Mouse (Mus musculus) embryo, embryonic 10 days (tissue): ENCODE measurements at regions not wholly inside any gene's neighbourhood (a gene's known extent, or its start where the extent isn't known, plus 50 kb on each side); places are given as distances from the start of the nearest gene placed in this dataset.

Source experiments
- DNase-seq: peaks from one replicate; pipeline ENCODE4 v3.0.0-alpha.2; 2015; ENCODE audit warnings: low spot score

DNA sequence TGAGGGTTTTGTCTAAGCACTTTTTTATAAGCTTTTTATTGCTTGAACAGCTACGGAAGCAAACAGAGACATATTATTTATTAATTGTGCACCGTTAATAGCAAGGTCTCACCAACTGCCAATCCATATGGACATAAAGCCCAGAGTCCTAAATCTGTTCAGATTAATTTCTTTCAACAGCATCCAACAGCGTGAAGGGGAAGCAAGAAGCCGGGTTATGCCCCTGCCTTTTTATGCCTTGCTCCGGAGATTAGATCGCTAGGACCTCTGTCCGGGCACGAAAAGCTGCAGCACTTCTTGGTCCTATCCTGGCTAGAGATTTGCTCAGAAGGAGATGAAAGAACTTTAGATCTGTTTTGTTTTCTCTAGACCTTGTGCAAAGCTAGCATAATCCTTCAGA is 289.6 kb upstream of the Epha7 start:
- peak; percentile 6 for DNase-seq

DNA sequence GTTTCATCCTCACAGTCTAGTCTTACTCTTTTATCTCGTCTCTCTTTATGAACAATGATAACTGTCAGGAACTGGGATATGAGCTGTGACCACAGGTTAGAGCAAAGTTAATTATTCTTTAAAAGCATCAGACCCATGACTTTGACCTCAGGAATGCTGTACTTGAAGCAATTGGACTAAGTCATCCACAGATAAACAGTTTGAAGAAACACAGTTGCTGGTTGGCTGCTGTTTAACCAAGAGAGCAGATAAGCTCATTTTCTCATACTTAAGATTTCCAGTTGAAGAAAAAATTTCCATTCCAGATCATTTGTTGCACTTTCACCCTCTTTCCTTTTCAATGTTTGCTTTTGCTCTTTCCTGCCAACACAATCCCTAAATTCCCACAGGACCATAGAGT is 270.7 kb upstream of the Epha7 start:
- DNase-seq: no peak

DNA sequence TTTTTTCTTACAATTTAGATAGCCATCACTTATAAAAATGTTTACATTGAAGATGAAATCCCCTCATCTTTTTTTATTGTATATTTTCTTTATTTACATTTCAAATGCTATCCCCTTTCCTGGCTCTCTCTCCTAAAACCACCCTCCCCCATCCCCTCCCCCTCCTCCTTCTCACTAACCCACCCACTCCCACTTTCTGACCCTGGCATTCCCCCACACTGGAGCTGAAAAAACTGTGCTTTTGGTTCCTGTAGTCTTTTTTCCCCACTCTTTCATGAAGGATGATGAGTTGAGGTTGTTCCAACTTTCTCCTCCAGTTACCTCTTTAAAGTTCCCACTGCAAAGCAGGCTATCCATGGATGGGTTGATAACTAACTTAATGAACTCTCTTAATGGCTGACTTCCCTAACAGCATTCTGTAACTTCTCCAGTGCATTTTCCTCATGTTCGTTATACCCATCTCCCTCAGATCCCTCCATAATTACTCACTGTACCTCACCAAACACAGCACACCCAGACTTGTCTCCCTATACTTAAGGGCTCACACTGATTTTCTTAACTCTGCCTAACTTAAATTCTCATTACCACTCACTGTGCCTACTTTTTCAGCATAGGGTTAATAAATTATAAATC is 270.1 kb upstream of the Epha7 start:
- no peak for DNase-seq

DNA sequence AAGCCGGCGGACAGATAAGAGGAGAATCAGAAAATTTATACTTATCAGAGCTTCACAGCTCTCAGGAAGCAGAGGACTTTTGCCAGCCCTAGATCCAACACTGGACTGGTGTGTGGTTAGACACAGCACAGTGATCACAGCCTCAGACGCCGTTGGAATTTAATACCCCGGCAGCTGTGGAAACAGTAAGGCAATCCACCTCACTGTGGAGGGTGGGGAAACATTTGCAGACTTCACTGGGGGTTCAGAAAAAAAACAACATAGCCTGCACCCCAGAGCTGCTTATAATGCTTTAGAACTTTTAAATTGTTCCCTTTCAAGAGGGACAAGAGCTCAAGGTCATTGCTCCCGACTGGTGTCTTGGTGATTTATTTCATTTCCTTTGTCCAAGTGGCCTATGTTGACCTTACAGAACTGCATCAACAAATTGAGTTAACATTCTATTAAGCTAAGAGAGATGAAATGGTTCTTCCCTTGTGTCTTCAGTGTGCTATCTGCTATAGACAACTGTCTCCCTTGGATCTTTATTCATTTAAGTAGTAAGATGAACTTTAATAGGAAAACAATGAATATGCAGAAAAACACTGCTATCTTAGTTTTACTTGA is 264.6 kb upstream of the Epha7 start:
- peak; percentile 40 for DNase-seq

DNA sequence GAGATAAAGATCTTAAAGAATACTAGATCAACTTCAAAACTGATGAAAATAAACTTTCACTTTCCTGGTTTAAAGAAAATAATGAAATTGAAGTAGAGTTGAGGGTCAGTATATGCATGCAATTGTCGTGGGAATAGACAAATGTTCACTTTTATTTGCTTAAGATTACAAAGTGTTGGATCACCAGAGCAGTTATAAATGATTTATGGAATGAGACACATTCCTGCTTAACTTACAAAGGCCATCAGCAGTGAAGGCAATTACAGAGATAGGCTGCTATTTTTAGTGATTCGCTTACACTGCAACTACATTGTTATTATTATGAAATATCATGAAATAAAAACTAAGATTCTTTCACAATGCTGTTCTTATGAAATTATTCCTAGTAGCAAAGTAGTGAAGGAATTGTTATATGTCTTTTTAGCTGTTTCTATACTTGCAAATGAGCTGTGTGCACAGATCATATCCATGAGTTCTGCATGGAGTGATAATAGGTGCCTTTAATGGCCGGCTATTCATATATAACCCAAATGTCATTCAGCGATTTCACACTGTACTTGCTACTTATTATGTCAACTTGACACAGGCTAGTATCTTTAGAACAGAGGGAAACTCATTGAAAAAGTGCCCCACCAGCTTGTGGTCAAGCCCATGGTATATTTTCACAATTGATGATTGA is 241.7 kb upstream of the Epha7 start:
- no peak for DNase-seq

DNA sequence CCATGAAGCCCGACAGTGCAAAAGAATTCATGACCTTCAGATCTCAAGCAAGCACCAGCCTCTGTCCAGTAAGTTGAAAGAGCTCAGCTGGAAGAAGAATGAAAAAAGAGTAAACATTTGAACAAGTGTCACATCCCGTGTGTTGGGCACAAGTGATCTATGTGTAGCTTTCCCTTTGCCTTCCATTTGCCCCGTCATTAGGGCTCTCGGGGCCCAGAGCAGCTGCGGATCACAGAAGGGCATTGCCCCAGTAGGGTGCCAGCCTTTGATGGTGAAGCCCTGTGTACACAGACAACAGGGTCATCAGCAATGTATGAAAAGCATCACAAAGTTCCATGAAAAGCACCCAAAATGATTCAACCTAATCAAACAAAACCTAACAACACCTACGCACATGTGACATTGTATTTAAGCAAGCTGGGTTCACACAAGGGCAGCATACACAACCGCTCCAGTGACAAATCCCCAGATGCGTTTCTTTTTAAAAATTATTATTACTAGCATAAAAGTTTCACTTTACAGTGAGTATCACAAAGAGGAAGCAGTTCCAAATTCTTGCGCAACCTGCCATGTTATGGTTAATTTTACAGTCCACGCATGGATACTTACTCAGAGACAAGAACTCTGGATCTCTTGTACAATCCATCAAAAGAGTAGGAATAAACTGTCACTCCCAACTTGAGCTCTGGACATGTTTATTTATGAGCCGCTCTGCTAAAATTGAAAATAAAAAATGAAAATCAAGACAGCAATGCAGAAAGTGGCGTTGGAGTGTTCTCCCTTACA is 224.0 kb upstream of the Epha7 start:
- DNase-seq: peak; percentile 37
